Mouse (Mus musculus): ENCODE data around the gene B3gntl1.

The B3gntl1 gene

DNA sequence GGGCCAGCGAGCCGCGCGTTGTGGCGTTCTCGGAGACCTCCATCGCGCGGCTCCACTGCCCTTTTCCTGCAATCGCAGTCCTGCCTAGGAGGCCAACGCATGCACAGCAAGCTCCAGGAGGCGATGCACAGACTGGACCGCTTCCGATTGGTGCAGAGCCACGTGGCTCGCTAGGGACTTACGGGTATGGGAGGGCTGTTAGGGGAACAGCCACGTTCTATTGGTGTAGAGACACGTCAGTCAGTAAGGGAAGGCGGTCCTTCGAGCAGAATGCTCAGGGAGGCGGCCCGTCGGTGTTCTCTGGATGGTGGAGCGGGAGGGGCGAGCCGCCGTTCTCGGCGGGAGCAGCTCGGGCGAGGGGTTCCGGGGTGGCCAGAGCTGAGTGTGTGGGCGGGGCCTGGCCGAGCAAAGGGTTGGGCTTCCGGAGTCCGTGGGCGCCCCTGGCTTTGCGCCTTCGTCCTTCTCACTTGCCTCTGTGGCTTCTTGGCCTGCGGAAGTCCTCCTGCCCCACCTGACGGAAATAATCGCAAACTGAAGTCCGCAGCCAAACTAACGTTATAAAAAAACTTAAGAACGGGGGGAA is at the start of gene B3gntl1:
Gene B3gntl1, minus strand, starts transcription at position 164 of the 583 bp plus-strand sequence.
- in situ Hi-C loops (cut with MboI, MseI) = no loop called here

DNA sequence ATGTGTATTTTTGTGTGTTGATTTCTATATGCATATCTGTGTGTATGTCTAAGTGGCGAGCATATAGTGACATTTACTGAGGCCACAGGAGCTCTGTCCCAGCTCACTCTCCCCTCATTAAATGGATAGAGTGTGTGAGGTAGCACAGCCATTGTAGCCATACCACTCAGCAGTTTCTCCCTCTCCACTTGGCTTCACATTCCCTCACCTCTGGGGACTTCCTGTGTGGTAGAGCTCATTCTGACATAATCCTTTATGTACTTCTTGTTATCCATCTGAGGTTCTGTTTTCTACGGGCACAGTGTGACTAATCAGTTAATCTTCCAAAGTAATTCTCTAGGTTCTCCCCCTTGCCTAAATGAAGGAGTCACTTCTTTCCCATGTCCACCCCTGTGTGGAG is 49.5 kb upstream of the B3gntl1 start:
- in situ Hi-C loops (cut with MboI, MseI) = no loop called here

DNA sequence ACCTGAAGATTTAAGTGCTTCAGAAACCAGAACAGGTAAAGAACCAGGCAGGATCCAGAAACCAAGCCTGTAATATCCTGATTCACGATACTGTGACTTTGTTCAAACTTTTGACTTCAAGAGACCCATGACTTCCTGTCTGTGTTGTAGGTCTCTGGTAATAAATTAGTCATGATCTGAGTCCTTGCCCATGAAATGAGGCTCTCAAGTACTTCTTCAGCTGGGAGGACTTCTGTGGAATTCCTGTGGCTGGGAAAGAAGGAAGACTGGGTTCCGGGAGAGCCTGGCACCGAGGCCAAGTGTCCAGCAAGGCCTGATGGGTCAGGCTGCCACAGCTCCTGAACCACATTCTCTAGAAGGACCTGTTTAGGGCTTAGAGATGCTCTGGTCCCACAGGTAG is 47.8 kb upstream of the B3gntl1 start:
- in situ Hi-C loops (cut with MboI, MseI) = no loop called here

DNA sequence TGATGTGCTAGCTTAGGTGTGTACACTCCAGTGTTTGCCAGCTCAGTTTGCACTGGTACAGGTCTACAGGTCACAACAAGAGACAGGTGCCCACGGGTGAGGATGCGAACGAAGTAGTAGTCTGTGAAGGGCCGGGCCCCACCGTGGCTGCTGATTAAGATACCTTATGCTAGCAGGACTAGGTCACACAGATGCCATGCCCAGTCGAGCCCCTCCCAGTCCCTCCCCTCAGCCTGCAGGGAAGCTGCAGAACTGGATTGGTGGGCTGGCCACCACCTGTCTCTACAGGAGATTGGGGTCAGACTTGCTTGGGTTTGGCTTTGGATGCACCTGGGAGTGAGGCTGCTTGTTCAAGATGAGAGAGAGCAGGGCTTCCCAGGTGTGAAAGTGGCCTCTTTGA is 44.8 kb upstream of the B3gntl1 start:
- in situ Hi-C loops (cut with MboI, MseI) = no loop called here

DNA sequence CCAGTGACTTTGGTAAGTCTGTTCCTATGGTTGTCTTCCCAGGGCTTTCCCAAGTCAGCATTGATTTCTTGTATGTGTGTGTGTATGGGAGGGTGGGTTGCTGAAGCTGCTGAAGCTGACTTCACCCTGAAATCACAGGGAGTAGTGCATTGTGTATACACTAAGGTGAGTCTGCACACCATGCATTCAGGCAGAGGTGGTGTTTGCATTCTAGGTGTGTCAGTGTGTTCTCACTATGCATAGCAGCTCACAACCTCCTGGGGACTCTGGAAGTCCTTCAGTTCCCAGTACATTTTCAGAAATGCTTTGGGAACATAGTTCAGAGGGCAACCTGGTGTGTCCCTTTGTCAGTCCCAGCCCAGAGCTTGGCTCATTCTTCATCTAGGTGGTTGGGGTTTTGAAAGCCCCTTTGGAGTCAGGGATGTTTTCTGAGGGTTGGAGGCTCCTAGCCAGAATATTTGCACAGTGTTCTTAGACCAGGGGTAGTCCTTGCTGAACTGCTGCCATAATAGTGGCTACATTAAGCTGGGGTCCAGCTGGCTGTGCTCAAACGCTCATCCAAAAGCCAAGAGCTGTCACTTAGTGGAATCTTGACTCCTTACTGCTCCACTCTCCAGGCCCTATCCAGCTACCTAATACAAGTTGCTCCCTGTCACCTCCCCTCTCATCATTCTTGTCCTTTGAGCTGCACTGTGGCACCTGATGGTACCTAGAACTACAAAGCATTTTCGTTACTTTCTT is 42.0 kb upstream of the B3gntl1 start:
- in situ Hi-C loops (cut with MboI, MseI) = no loop called here

DNA sequence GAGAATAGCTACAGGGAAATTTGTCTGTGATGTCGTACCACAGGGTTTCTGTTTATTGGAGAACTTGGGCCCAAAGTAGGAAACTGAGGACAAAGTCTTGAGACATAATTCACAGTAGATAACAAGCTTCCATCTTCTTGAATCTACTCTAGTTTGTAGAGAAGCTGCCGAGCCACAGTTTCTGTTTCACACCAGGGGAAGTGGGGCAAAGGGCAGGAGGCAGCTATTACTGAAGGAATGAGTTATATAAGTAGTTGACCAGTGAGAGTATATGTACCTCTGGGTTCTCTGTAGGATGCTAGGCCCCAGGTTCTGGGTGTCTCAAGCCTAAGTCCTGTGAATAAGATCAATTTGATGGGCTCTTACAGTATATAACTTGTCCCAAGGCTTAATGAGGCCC is 40.6 kb upstream of the B3gntl1 start:
- in situ Hi-C loops (cut with MboI, MseI) = no loop called here

DNA sequence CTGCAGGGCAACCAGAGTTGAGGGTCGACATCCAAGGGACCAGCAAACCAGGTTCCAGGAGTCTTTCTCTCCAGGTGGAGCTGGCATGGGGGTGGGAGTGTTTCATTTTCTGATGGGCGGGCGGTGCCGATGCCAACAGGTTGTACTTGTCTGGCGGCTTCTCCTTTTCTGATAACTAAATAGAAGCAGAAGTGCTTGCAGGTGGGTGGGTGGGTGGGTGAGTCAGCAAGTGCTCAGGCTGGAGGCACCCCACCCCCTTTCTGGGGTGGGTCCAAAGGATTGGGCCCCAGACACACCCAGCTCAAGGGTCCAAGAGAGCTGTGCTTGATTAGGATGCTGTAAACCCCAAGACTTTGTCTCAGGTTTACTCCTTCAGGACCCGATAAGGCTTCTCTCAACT is 40.0 kb upstream of the B3gntl1 start:
- in situ Hi-C loops (cut with MboI, MseI) = no loop called here

DNA sequence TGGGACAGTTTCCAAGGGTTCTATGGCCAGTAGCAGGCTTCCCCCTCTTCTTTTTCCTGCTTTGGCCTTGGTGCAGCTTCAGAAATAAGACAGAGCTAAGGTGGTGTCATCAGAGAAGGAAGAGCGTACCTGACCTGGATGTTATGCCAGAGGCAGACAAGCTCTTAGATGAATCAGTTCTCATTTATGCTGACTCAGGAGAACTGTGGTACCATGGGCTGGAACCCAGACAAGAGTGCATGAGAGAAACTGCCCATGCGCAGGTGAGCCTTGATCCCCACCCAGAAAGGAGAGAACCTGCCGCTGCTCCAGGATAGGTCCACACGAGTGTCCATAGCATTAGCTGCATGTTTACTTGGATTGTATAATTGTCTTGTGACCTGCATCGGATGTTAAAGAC is 37.3 kb upstream of the B3gntl1 start:
- in situ Hi-C loops (cut with MboI, MseI) = no loop called here

DNA sequence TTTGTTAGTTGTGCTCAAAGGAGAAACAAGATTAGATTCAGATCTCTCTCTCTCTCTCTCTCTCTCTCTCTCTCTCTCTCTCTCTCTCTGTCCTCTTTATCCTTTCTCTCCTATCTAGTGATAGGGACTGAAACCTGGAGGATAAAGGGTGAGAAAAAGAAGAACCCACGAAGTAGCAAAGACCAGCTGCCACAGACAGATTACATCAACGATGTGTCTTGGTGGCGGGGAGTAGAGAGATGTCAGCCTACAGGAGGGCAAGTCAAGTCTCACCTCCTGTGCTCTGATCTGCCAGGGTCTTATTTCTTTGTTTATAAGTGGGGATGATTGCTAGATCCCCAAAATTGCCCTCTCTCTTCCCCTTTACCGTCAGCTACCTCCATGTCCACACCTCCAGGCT is 36.3 kb upstream of the B3gntl1 start:
- in situ Hi-C loops (cut with MboI, MseI) = no loop called here

DNA sequence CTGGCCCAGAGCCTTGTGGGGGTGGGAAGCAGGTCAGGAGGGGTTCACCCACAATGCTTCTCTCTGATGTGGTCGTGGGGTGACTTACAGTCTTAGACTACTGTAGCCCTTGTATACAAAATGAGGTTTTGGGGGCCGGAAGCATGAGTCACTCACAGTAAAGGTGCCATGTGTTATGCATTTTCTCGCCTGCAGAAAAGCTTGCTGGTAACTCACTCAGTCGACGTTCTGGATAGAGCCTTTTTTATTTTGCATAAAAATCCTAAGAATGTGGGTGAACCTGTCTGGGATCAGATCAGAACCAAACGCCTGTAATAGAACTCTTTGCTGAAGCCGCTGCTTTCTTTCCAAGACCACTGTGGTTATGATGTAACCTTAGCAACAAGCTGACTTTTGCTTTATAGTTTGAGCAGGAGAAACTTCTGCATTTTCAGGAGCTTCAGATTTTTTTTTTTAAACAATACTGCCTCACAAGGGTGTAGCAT is 33.6 kb upstream of the B3gntl1 start:
- in situ Hi-C loops (cut with MboI, MseI) = no loop called here

DNA sequence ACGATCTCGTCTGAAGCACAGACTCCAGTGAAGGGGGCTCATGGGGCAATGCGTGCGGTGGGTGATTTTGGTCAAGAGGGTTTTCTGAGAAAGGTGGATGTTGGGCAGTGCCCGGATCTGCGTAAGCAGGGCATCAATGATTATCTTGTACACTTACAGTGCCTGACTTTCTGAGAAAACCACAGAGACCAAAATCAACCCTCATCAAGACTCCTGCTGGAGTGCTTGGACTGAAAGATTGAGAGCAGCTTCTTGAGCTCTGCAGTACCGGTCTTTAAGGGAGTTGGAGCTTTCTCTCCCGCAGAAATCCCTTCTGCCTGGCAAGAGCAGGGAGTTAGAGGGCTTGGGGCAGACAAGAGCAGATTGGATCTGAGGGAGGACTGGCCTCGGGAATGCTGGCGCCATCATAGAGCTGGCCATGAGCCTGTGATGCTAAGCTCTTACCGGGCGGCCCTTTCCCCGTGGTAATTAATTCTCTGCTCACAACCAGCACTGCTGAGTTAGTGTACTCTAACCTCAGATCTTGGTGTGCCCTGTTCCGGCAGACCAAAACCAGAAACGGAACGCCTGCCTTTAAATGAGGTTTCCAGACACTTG is 30.8 kb upstream of the B3gntl1 start:
- in situ Hi-C loops (cut with MboI, MseI) = loop anchor here (5.0 kb wide), 1 partner anchor 94 kb away; no protein-coding TSS in a partner anchor

DNA sequence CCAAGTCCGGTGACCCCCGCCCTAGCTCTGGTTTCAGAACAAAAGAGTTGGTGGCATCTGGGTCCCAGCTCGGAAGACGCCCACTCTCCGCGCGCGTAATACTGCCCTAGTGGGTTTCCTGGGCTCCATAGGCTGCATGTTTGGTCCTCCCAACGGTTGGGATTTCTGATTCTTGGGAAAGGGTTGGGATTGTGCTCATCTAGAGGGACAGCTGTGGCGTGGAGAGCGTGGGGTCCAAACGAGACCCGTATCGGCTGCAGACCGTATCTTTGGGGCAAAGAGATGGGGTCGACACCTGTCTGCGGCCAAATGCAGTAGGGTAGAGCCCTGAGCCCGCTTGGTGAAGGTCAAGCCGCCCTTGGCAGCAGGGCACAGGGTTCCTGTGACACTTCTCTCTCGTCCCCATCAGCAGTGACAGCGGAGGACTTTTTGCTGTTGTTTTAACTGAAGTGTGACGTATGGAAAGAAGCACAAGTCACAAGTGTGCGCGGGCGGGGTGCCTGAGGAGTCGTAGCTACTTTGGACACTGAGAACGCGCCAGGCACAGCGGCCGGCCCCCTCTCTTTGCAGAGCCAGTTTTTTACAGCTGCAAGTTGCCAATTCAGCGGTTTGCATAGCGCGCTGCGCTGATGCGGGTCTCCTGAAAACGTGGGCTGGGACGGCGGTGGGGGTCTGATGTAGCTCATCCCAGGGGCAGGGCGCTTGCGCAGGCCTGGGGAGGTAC is 30.1 kb upstream of the B3gntl1 start:
- in situ Hi-C loops (cut with MboI, MseI) = loop anchor here (5.0 kb wide), 1 partner anchor 94 kb away; no protein-coding TSS in a partner anchor

DNA sequence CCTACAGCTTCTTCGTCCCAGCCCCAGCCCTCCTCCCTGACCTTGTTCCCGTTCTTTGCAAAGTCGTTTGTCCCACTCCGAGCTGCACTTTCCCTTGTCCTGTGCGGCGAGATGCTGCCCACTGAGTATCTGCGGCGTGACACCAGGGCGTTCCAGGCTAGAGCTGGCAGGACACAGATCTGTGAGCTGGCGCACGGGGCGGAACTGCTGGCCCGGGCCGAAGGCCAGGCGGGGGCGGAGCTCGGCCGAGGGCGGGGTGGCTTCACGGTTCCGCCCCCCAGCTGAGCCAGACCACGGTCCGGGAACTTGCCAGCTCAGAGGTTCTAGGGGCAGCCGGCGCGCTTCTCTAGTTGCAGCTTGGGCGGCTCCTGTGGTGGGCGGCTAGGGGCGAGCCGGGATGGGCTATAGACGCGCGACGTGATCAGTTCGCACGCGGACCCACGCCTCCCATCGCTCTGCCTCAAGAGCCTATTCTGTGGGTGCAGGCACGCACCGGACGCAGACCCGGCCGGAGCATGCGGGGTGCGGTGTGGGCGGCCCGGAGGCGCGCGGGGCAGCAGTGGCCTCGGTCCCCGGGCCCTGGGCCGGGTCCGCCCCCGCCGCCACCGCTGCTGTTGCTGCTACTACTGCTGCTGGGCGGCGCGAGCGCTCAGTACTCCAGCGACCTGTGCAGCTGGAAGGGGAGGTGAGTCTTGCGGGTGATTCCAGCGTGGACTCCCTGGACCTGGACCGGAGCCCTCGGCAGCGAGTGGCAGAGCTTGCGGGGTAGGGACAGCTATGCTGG is 29.4 kb upstream of the B3gntl1 start:
- in situ Hi-C loops (cut with MboI, MseI) = loop anchor here (5.0 kb wide), 1 partner anchor 95 kb away; no protein-coding TSS in a partner anchor

DNA sequence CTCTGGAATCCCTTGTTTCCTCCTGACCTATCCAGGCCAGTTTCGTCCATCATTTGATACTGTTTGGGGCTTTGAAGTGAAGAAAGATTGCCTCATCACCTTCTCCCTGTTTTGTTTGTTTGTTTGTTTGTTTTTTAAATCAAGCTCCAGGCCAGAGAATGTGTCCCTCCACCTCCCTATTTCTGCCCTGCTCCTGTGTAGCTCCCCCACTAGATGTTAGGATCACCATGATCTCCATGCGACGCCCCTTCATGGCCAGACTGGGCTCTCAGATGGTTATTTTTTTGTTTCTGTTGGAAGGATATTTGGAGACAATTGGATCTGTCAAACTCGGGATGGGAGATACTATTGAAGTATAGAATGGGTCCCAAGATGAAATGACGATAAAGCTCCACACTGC is 28.3 kb upstream of the B3gntl1 start, which contains the start of gene Metrnl:
Gene Metrnl, plus strand, starts transcription at position 301 of the 400 bp plus-strand sequence.
- in situ Hi-C loops (cut with MboI, MseI) = loop anchor here (5.0 kb wide), 1 partner anchor 96 kb away; no protein-coding TSS in a partner anchor

DNA sequence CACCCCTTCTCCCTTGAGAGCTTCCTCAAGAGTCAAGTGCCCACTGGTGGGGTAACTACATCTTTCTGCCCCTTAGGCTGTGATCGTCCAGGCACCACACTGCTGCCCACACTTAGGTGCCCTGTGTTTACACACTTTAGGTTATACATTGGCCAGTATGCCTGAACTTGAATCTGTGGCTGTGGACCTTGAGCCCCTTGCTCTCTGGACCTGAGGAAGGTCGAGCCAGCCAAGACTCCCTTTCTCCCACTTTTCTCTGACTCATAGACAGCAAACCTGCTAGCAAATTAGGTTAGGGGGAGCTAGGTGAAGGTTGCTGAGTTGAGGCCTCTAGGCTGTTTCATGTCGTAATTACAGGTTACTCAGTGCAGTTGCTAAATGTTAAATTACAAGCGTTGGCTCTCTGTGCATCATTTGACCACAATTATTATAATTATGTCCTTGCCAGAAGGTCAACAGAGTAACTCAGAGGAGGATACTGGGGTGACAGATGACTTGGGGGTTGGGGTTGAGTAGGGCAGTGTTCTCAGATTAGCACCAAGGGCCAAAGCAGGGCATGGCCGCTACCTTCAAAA is 25.5 kb upstream of the B3gntl1 start:
- in situ Hi-C loops (cut with MboI, MseI) = no loop called here

DNA sequence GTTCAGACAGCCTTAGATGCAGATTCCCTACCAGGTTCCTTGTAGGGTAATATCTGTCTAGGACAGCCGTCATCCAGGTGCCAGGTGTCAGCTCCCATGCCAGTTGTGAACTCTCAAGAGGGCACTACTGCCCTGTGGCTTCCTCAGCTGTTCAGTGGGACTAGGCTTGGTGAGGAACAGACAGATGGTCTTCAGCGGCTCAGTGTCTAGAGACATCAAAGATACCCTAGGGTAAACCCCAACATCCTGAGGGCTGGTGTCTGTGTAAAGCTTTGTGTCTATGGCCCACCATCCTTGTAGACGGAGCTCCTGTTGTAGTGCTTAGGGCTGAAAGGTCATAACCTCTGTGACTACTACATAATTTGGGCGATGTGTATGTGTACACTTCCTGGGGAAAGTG is 24.3 kb upstream of the B3gntl1 start:
- in situ Hi-C loops (cut with MboI, MseI) = no loop called here

DNA sequence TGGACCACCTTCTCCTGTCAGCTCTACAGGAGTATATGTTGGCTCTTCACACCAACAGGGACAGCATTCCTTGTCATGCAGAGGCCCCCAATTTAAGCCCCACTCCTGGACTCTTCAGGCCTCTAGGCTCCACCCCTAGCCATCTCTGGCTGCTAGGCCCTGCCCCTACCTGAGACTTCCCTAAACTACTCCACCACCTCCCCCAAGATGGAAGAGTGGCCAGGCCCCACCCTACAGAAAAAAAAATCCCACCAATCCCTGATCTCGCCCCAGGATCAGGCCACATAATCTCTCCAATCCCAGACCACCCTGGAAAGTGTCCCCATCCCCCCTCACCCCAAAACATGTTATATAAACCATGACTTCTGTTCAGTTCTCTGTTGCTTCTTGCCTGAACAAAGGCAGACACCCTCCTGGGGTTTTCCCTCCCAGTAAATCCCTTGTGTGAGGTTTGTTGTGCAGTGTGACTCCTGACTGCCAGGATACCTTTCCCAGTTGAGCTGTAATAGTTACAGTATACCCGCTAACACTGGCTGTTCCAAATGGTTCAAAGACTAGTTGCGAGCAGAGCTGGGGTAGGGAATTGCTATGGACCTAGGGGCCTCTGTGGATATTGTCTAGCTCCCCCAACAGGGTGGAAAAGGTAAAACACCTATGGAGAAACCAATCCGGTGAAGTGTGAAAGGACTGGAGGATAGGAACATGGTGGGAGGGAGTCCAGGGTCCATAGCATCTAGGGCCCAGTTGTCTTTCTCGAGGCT is 22.5 kb upstream of the B3gntl1 start:
- in situ Hi-C loops (cut with MboI, MseI) = no loop called here

DNA sequence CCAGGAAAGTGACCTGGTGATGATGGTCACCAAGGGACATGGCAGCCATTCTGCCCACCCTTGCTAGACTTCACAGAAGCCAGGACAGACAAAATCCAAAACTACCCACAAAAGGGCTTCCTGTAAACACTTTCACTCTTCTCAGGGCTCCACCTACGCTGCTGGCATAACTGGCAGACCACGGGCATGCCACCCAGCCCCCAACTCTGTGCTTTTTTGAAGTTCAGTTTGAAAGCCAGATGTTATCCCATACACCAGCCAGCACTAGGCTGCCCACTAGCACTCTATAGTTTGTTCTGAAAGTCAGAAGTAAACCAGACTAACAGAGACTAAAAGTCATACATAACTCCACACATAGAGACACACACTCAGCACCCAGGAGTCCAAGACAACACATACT is 15.1 kb upstream of the B3gntl1 start:
- in situ Hi-C loops (cut with MboI, MseI) = no loop called here

DNA sequence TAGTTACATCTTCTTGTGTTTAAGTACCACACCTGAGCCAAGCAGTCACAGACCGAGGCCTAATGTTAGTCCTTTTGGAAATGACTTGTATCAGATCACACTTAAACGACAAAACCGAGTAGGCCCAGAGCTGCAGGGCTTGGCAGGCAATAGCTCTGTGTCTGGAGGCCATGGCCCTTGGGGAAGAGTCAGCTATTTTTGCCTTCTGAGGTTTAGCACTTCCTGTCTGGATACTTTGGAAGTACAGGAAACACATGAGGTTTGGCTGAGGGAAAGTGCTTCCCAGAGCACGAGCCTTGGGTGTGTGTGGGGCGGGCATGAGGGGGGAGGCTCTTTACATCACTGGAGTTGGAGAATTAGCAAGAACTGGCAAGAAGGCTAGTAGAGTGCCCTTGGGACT is 13.7 kb upstream of the B3gntl1 start:
- in situ Hi-C loops (cut with MboI, MseI) = no loop called here

DNA sequence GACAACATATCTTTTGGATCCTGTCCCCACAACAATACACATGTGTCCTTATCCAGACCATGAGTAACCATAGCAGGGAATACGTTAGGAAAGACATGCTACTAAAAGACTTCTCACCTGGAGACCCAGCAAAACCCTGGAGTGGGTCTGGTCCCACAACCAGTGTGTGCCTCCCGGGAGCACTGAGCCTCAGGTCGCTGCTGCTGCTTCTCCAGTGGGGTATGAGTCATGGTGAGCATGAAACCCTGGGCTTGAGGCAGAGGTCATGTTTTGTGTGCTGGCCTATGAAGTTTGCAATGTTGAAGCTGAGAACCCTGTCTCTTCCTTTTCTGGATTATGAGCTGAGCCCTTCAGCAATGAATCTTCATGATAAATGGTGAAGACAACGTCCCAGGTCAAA is 13.1 kb upstream of the B3gntl1 start:
- in situ Hi-C loops (cut with MboI, MseI) = no loop called here

Measured in T-helper 2 cell (primary cell).